Mouse (Mus musculus) myocyte (in vitro differentiated cells): Measurements from ENCODE around the gene Usp24.

Source experiments
- CEBPB ChIP-seq: IDR thresholded peaks from 2 replicates; pipeline ENCODE4 v1.6.1; 2011; ENCODE audit warnings: mild to moderate bottlenecking, moderate library complexity; ENCODE audit not compliant: poor library complexity, insufficient read depth, severe bottlenecking
- E2F4 ChIP-seq: IDR thresholded peaks from one replicate; pipeline ENCODE4 v1.6.1; 2011; ENCODE audit warnings: mild to moderate bottlenecking, control low read depth, moderate library complexity; ENCODE audit not compliant: insufficient read depth
- MAX ChIP-seq: IDR thresholded peaks from one replicate; pipeline ENCODE4 v1.6.1; 2011; ENCODE audit warnings: low read depth, mild to moderate bottlenecking, control low read depth
- MYOD1 ChIP-seq, 3 experiments: IDR thresholded peaks; one replicate each; pipeline ENCODE4 v1.6.1; 2011; ENCODE audit warnings: control low read depth in 2 of 3, low read depth in 2 of 3, mild to moderate bottlenecking in 2 of 3, moderate library complexity in 1 of 3; ENCODE audit not compliant: insufficient read length in 2 of 3, control insufficient read depth in 1 of 3
- MYOG ChIP-seq, 3 experiments: IDR thresholded peaks; one replicate each; pipeline ENCODE4 v1.6.1; 2011; ENCODE audit warnings: control low read depth in 2 of 3, low read depth in 2 of 3, mild to moderate bottlenecking in 2 of 3; ENCODE audit not compliant: insufficient read length in 2 of 3, control insufficient read depth in 1 of 3, insufficient read depth in 1 of 3
- POLR2A ChIP-seq: IDR thresholded peaks from one replicate; pipeline ENCODE4 v1.6.1; 2011; ENCODE audit warnings: low read depth, mild to moderate bottlenecking, control low read depth, moderate library complexity; ENCODE audit not compliant: insufficient read length
- POLR2AphosphoS2 ChIP-seq: IDR thresholded peaks from one replicate; pipeline ENCODE4 v1.6.1; 2011; ENCODE audit warnings: low read depth, control low read depth; ENCODE audit not compliant: insufficient read length
- SRF ChIP-seq: IDR thresholded peaks from one replicate; pipeline ENCODE4 v1.6.1; 2011; ENCODE audit warnings: low read depth; ENCODE audit not compliant: control insufficient read depth, insufficient read length
- TCF12 ChIP-seq: IDR thresholded peaks from one replicate; pipeline ENCODE4 v1.6.1; 2011; ENCODE audit warnings: mild to moderate bottlenecking, control low read depth; ENCODE audit not compliant: poor library complexity, insufficient read depth, severe bottlenecking
- TCF3 ChIP-seq: IDR thresholded peaks from one replicate; pipeline ENCODE4 v1.6.1; 2011; ENCODE audit warnings: low read depth, control low read depth; ENCODE audit not compliant: insufficient read length
- USF1 ChIP-seq: IDR thresholded peaks from one replicate; pipeline ENCODE4 v1.6.1; 2011; ENCODE audit warnings: low read depth, mild to moderate bottlenecking, control low read depth, moderate library complexity

- TF ChIP-seq POLR2A (no peak), POLR2AphosphoS2 (no peak), MAX (no peak), CEBPB (no peak), TCF3 (no peak), MYOD1 (IDR thresholded peaks at IDR 0.05; ENCODE audit: control insufficient read depth in 1 of 3, insufficient read length in 2 of 3, low read depth in 2 of 3) (no peak), MYOG (IDR thresholded peaks at IDR 0.05; ENCODE audit: control insufficient read depth in 1 of 3, insufficient read depth in 1 of 3, insufficient read length in 2 of 3, low read depth in 2 of 3) (no peak), USF1 (no peak), SRF (no peak), TCF12 (no peak), E2F4 (no peak)
Measured at GRCm38 (mm10) chr4:106426286-106426685, 110.3 kb downstream of the Usp24 start.
